In the genomic region with DNA sequence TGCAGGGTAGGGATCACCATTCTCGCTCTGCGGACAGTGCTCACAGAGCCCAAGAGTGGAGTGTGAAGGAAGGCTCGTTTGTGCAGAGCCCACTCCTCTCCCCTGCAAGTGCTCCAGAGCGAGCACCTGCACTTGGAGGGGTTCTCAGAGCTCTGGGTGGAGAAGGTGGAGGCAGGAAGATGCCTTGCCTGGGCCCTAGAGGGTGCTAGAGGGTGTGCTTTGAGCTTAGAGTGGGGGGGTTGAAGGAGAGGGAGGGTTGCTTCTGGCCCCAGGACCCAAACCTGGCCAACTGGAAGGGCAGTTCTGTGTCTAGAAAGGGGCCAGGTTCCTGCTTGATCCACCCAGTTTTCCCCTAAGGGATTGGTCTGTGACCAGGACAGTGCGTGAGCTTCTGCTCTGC, we compare ENCODE assay signal across 13 mouse cellular contexts. TPM values are rescaled to one million over a fixed set of nuclear protein-coding genes. Genes with fewer than 3 reads are reported as not detected.
DNase-seq lines count a peak whose midpoint lies in the region; ATAC-seq and TF ChIP-seq lines count a peak whose summit lies in the region.
"Had no signal": no experiment of that assay in that cellular context is flagged by ENCODE, and none has a peak within 500 bp of the region (broad histone marks: within the 10 kb centered on the region; RNA-seq: fewer than 3 reads in every experiment).

No protein-coding gene starts in this region.

- H3K27me3 ChIP-seq in cerebellum, adult 2 months (ENCODE audit: control insufficient read depth, insufficient read depth, low read length), result no peaks in the 10 kb centered on the region
- H3K27me3 ChIP-seq in kidney, postnatal 0 days (ENCODE audit: insufficient read depth, low read length), result no peaks in the 10 kb centered on the region
- no peaks in the 10 kb centered on the region for H3K27me3 ChIP-seq in small intestine, adult 2 months (ENCODE audit: control insufficient read depth, insufficient read depth, low read length)
- H3K27me3 ChIP-seq: forebrain, embryonic 15.5 days; intestine, embryonic 15.5 days had no signal

- H3K4me3 ChIP-seq in cerebellum, adult 2 months (replicated peaks; ENCODE audit: insufficient read depth, low read depth, low read length), result no peak overlapping the region
- no peak overlapping the region for H3K4me3 ChIP-seq in kidney, postnatal 0 days (replicated peaks; ENCODE audit: low read depth, low read length)
- no peak overlapping the region for H3K4me3 ChIP-seq in small intestine, adult 2 months (ENCODE audit: low read depth, low read length)
- H3K4me3 ChIP-seq: forebrain, embryonic 15.5 days; intestine, embryonic 15.5 days; liver, embryonic 15.5 days had no signal

- peaks cover 8% of the 10 kb centered on the region for H3K4me1 ChIP-seq in cerebellum, adult 2 months (ENCODE audit: control insufficient read depth, insufficient read depth, low read length)
- H3K4me1 ChIP-seq in kidney, postnatal 0 days (replicated peaks; ENCODE audit: insufficient read depth, low read length), result no peaks in the 10 kb centered on the region
- H3K4me1 ChIP-seq in small intestine, adult 2 months (ENCODE audit: control insufficient read depth, insufficient read depth, insufficient read length, low read length), result no peaks in the 10 kb centered on the region
- H3K4me1 ChIP-seq: liver, embryonic 15.5 days had no signal

- 72% methylated on average over 5 of the region's 5 CpGs for WGBS in cerebellum, adult 2 months
- 67% methylated on average over 5 of the region's 5 CpGs for WGBS in kidney, postnatal 0 days
- 61% methylated on average over 5 of the region's 5 CpGs for WGBS in small intestine, adult 2 months

- no peak for DNase-seq in cerebellum, adult 2 months
- DNase-seq in cerebellum, postnatal 4 days (ENCODE audit: low spot score in 2 of 2), result no peak
- DNase-seq in kidney, postnatal 0 days (ENCODE audit: low spot score), result peak; percentile 40
- no peak for DNase-seq in kidney, adult 8-10 months
- peak; percentile 47 for DNase-seq in retina, embryonic 14.5 days (ENCODE audit: low spot score)
- DNase-seq in retina, postnatal 1 day, result no peak
- no peak for DNase-seq in right cerebral cortex, adult 18-20 months
- DNase-seq: cerebellum, adult 8-10 months; layer of hippocampus, postnatal 36 days had no signal

- TF ChIP-seq CTCF in cerebellum, adult 2 months (IDR thresholded peaks at IDR 0.05; ENCODE audit: borderline replicate concordance, insufficient read depth, low read depth, low read length), result peak; percentile 41; the same call in 1 of the 2 replicates
- peak; percentile 63 for TF ChIP-seq CTCF in kidney, postnatal 0 days (IDR thresholded peaks at IDR 0.05; ENCODE audit: low read depth)
- peak; percentile 31; the same call in 1 of the 2 replicates for TF ChIP-seq CTCF in small intestine, adult 2 months (IDR thresholded peaks at IDR 0.05; ENCODE audit: extremely low read depth, insufficient read length, insufficient replicate concordance, low read depth, low read length)

- H3K4me2 ChIP-seq in kidney, postnatal 0 days (ENCODE audit: low read length), result no peak overlapping the region
- H3K4me2 ChIP-seq: forebrain, embryonic 15.5 days; intestine, embryonic 15.5 days; liver, embryonic 15.5 days had no signal

- no peaks in the 10 kb centered on the region for H3K9me3 ChIP-seq in kidney, postnatal 0 days (replicated peaks; ENCODE audit: low read length)
- H3K9me3 ChIP-seq: forebrain, embryonic 15.5 days; intestine, embryonic 15.5 days; liver, embryonic 15.5 days had no signal

- no peak for TF ChIP-seq POLR2A in cerebellum, adult 2 months (IDR thresholded peaks at IDR 0.05; ENCODE audit: borderline replicate concordance, insufficient read depth, low read length)
- TF ChIP-seq POLR2A in small intestine, adult 2 months (IDR thresholded peaks at IDR 0.05; ENCODE audit: low read depth, low read length), result no peak

- H3K9ac ChIP-seq in kidney, postnatal 0 days (ENCODE audit: low read depth, low read length), result no peak overlapping the region
- H3K9ac ChIP-seq: forebrain, embryonic 15.5 days; intestine, embryonic 15.5 days; liver, embryonic 15.5 days had no signal

- H3K36me3 ChIP-seq in kidney, postnatal 0 days (ENCODE audit: insufficient read depth, low read length), result no peaks in the 10 kb centered on the region
- H3K36me3 ChIP-seq in small intestine, adult 2 months (ENCODE audit: control insufficient read depth, insufficient read depth, low read length), result no peaks in the 10 kb centered on the region
- H3K36me3 ChIP-seq: forebrain, embryonic 15.5 days; intestine, embryonic 15.5 days; liver, embryonic 15.5 days had no signal

- no peak overlapping the region for H3K27ac ChIP-seq in cerebellum, adult 2 months (ENCODE audit: insufficient read depth, low read length)
- H3K27ac ChIP-seq in kidney, postnatal 0 days, result no peak overlapping the region
- H3K27ac ChIP-seq in small intestine, adult 2 months (ENCODE audit: insufficient read depth, low read depth, low read length), result no peak overlapping the region
- H3K27ac ChIP-seq: forebrain, embryonic 15.5 days; intestine, embryonic 15.5 days; liver, embryonic 15.5 days had no signal

- no peak for ATAC-seq in kidney, postnatal 0 days (replicated peaks; ENCODE audit: low FRiP score, low read depth)
- ATAC-seq: forebrain, embryonic 15.5 days; intestine, embryonic 15.5 days had no signal

RNA-seq across cellular contexts. Expression of gene Glis1, which starts 51.5 kb away (rescaled TPM):
- 0.38 and 0.46 TPM in 2 replicates for polyA plus RNA-seq in cerebellum, adult 2 months (2012; rRNA removed)
- polyA plus RNA-seq in kidney, postnatal 0 days (2015; fragmentation: Nextera tagmentation; extraction: Ambion mirVana), result 5.5 and 7.4 TPM in 2 replicates
- 0.10 and 1.0 TPM in 2 replicates for polyA plus RNA-seq in small intestine, adult 2 months (2012; rRNA removed)

Comparison
In these comparisons a context has a peak if more than half of its experiments do, and no peak if none do; other contexts are left out.
1. DNase-seq: peak in kidney, postnatal 0 days (single experiment) and retina, embryonic 14.5 days (single experiment); none in cerebellum, adult 2 months (0 of 2), cerebellum, postnatal 4 days (0 of 2), kidney, adult 8-10 months (0 of 2), retina, postnatal 1 day (single experiment) and right cerebral cortex, adult 18-20 months (single experiment).
2. Peak in every context shown above with its lines, with median percentiles within 50 percentile points of each other: CTCF ChIP-seq.